Mouse (Mus musculus): Measurements from ENCODE around the gene Capn1. TPM values are rescaled to one million over a fixed set of nuclear protein-coding genes. Genes with fewer than 3 reads are reported as not detected.

Gene Capn1
- polyA plus RNA-seq, 1 experiment from 2014 or later: 2.4 TPM

GRCm38 (mm10) chr19:6056696-6057095 is 41.0 kb upstream of the Capn1 start:
- peak overlapping the region; percentile 87 for H3K4me2 ChIP-seq (ENCODE audit: low read length)
- H3K4me1 ChIP-seq (ENCODE audit: control insufficient read depth, insufficient read depth, low read length): peaks cover 9% of the 10 kb centered on the region
- H3K27ac ChIP-seq (replicated peaks; ENCODE audit: low read depth, low read length): no peak overlapping the region
- H3K9ac ChIP-seq (replicated peaks; ENCODE audit: low read length): peak overlapping the region; percentile 79
- peaks cover 48% of the 10 kb centered on the region for H3K36me3 ChIP-seq (ENCODE audit: control insufficient read depth, insufficient read depth, low read length)
- DNase-seq: no peak
- H3K27me3 ChIP-seq (ENCODE audit: control insufficient read depth, insufficient read depth, low read length): no peaks in the 10 kb centered on the region
- H3K9me3 ChIP-seq (ENCODE audit: control insufficient read depth, low read length): no peaks in the 10 kb centered on the region
- WGBS: 62% methylated on average over 4 of the region's 4 CpGs
- no peak for ATAC-seq (ENCODE audit: low FRiP score, low TSS enrichment)
- H3K4me3 ChIP-seq (replicated peaks; ENCODE audit: low read depth, low read length): peak overlapping the region; percentile 81

- no peak for ATAC-seq (ENCODE audit: low FRiP score, low TSS enrichment)
- 91% methylated on average over 5 of the region's 5 CpGs for WGBS
- peaks cover 66% of the 10 kb centered on the region for H3K36me3 ChIP-seq (ENCODE audit: control insufficient read depth, insufficient read depth, low read length)
Observed at GRCm38 (mm10) chr19:6054296-6054695, 38.6 kb upstream of the Capn1 start.

GRCm38 (mm10) chr19:6052516-6052915 is 36.8 kb upstream of the Capn1 start:
- peaks cover 14% of the 10 kb centered on the region for H3K4me1 ChIP-seq (ENCODE audit: control insufficient read depth, insufficient read depth, low read length)
- WGBS: 88% methylated on average over 7 of the region's 7 CpGs
- H3K4me2 ChIP-seq (ENCODE audit: low read length): no peak overlapping the region
- no peak overlapping the region for H3K9ac ChIP-seq (replicated peaks; ENCODE audit: low read length)
- ATAC-seq (ENCODE audit: low FRiP score, low TSS enrichment): no peak
- no peaks in the 10 kb centered on the region for H3K27me3 ChIP-seq (ENCODE audit: control insufficient read depth, insufficient read depth, low read length)
- DNase-seq: no peak
- H3K9me3 ChIP-seq (ENCODE audit: control insufficient read depth, low read length): no peaks in the 10 kb centered on the region
- H3K27ac ChIP-seq (replicated peaks; ENCODE audit: low read depth, low read length): no peak overlapping the region
- H3K36me3 ChIP-seq (ENCODE audit: control insufficient read depth, insufficient read depth, low read length): peaks cover 77% of the 10 kb centered on the region
- H3K4me3 ChIP-seq (replicated peaks; ENCODE audit: low read depth, low read length): no peak overlapping the region

More at GRCm38 (mm10) chr19:6054296-6054695, 38.6 kb upstream of the Capn1 start:
- H3K4me3 ChIP-seq (replicated peaks; ENCODE audit: low read depth, low read length): no peak overlapping the region
- H3K4me1 ChIP-seq (ENCODE audit: control insufficient read depth, insufficient read depth, low read length): peaks cover 9% of the 10 kb centered on the region
- no peaks in the 10 kb centered on the region for H3K27me3 ChIP-seq (ENCODE audit: control insufficient read depth, insufficient read depth, low read length)
- H3K9ac ChIP-seq (replicated peaks; ENCODE audit: low read length): no peak overlapping the region
- DNase-seq: no peak
- H3K9me3 ChIP-seq (ENCODE audit: control insufficient read depth, low read length): no peaks in the 10 kb centered on the region
- no peak overlapping the region for H3K27ac ChIP-seq (replicated peaks; ENCODE audit: low read depth, low read length)
- no peak overlapping the region for H3K4me2 ChIP-seq (ENCODE audit: low read length)

GRCm38 (mm10) chr19:6048681-6049410 is 33.1 kb upstream of the Capn1 start:
- no peak for ATAC-seq (ENCODE audit: low FRiP score, low TSS enrichment)
- H3K27me3 ChIP-seq (ENCODE audit: control insufficient read depth, insufficient read depth, low read length): no peaks in the 10 kb centered on the region
- no peaks in the 10 kb centered on the region for H3K9me3 ChIP-seq (ENCODE audit: control insufficient read depth, low read length)
- H3K27ac ChIP-seq (replicated peaks; ENCODE audit: low read depth, low read length): no peak overlapping the region
- H3K9ac ChIP-seq (replicated peaks; ENCODE audit: low read length): no peak overlapping the region
- peaks cover 58% of the 10 kb centered on the region for H3K36me3 ChIP-seq (ENCODE audit: control insufficient read depth, insufficient read depth, low read length)
- H3K4me3 ChIP-seq (replicated peaks; ENCODE audit: low read depth, low read length): no peak overlapping the region
- H3K4me2 ChIP-seq (ENCODE audit: low read length): no peak overlapping the region
- no peak for DNase-seq
- WGBS: 91% methylated on average over 11 of the region's 11 CpGs
- peaks cover 18% of the 10 kb centered on the region for H3K4me1 ChIP-seq (ENCODE audit: control insufficient read depth, insufficient read depth, low read length)

DNA sequence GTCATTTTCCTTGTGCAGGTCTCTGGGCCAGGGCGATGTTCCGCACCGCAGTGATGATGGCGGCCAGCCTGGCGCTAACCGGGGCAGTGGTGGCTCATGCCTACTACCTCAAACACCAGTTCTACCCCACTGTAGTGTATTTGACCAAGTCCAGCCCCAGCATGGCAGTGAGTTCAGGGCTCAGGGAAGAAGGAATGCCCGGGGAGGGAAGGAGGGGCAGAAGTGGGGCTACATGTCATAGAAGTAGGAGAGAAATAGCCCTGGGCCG is 32.1 kb upstream of the Capn1 start:
- Histone ChIP-seq H3K27ac (replicated peaks; ENCODE audit: low read depth, low read length) (no peak overlapping the region), H3K4me1 (ENCODE audit: control insufficient read depth, insufficient read depth, low read length) (peaks cover 18% of the 10 kb centered on the region), H3K4me2 (ENCODE audit: low read length) (peak overlapping the region; percentile 97), H3K9me3 (ENCODE audit: control insufficient read depth, low read length) (no peaks in the 10 kb centered on the region), H3K4me3 (replicated peaks; ENCODE audit: low read depth, low read length) (peak overlapping the region; percentile 88), H3K36me3 (ENCODE audit: control insufficient read depth, insufficient read depth, low read length) (peaks cover 48% of the 10 kb centered on the region), H3K9ac (replicated peaks; ENCODE audit: low read length) (peak overlapping the region; percentile 86; the same call in 1 of the 2 replicates), H3K27me3 (ENCODE audit: control insufficient read depth, insufficient read depth, low read length) (no peaks in the 10 kb centered on the region)
- DNase-seq (no peak), ATAC-seq (ENCODE audit: low FRiP score, low TSS enrichment) (no peak)
- whole genome bisulfite sequencing: 85% methylated on average over 8 of the region's 8 CpGs

DNA sequence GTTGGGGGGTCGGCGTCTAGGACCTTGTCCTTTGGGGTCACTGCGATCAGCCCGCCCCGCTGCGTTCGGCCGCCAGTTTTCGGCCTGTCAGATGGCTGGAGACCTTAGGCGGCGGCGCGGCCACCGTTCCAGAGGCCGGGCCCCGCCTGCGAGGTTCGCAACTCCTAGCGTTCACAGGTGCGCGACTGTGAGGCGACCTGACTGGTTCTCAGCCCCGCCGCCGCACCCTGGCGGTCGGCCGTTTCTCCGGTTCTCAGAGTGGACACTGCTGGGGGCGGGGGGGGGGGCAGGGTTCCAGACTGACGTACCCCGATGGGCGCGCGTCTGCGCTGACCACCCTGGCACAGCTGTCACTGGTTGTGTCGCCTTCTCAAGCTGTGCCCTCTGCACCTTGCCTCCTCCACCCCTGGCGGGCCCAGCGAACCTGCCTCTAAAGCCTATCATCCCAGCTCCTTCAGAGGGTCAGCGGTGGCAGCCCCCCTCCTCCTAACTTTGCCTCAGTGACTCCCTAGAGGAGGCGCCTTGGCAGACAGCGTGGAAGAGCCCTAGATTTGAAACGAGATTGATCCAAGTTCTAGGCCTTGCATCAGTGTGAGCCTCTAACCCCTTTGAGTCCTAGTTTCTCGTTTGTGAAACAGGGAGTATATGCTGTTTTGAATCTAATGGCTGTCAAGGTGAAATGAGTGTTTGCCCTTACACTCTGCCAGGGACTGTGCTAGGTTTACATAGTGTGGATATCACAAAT is 31.6 kb upstream of the Capn1 start:
- H3K4me3 ChIP-seq (replicated peaks; ENCODE audit: low read depth, low read length): peak overlapping the region; percentile 88
- H3K9ac ChIP-seq (replicated peaks; ENCODE audit: low read length): peak overlapping the region; percentile 86
- no peaks in the 10 kb centered on the region for H3K27me3 ChIP-seq (ENCODE audit: control insufficient read depth, insufficient read depth, low read length)
- peaks cover 43% of the 10 kb centered on the region for H3K36me3 ChIP-seq (ENCODE audit: control insufficient read depth, insufficient read depth, low read length)
- no peak for DNase-seq
- H3K4me1 ChIP-seq (ENCODE audit: control insufficient read depth, insufficient read depth, low read length): peaks cover 18% of the 10 kb centered on the region
- peak; percentile 14 for ATAC-seq (ENCODE audit: low FRiP score, low TSS enrichment)
- peak overlapping the region; percentile 99 for H3K27ac ChIP-seq (replicated peaks; ENCODE audit: low read depth, low read length)
- WGBS: 2% methylated on average over 44 of the region's 44 CpGs
- no peaks in the 10 kb centered on the region for H3K9me3 ChIP-seq (ENCODE audit: control insufficient read depth, low read length)
- peak overlapping the region; percentile 97 for H3K4me2 ChIP-seq (ENCODE audit: low read length)

- Histone ChIP-seq H3K27ac (replicated peaks; ENCODE audit: low read depth, low read length) (peak within 1 kb of the TSS; percentile 99), H3K36me3 (ENCODE audit: control insufficient read depth, insufficient read depth, low read length) (peaks cover 35% of the 10 kb centered on the region), H3K4me3 (replicated peaks; ENCODE audit: low read depth, low read length) (peak within 1 kb of the TSS; percentile 88), H3K27me3 (ENCODE audit: control insufficient read depth, insufficient read depth, low read length) (no peaks in the 10 kb centered on the region), H3K4me2 (ENCODE audit: low read length) (peak within 1 kb of the TSS; percentile 97), H3K9me3 (ENCODE audit: control insufficient read depth, low read length) (no peaks in the 10 kb centered on the region), H3K4me1 (ENCODE audit: control insufficient read depth, insufficient read depth, low read length) (peaks cover 18% of the 10 kb centered on the region), H3K9ac (replicated peaks; ENCODE audit: low read length) (peak within 1 kb of the TSS; percentile 86)
- DNase-seq: peak; percentile 96
- peak; percentile 89 for ATAC-seq (ENCODE audit: low FRiP score, low TSS enrichment)
- WGBS: under 1% methylated on average over 65 of the region's 65 CpGs
Observed at GRCm38 (mm10) chr19:6046294-6047153, 30.8 kb upstream of the Capn1 start, which contains the start of gene Syvn1. Syvn1 (plus strand) TSS chr19:6046576.

GRCm38 (mm10) chr19:6045366-6046293 is 29.9 kb upstream of the Capn1 start:
- H3K9me3 ChIP-seq (ENCODE audit: control insufficient read depth, low read length): no peaks in the 10 kb centered on the region
- 22% methylated on average over 20 of the region's 20 CpGs for WGBS
- peak overlapping the region; percentile 97 for H3K4me2 ChIP-seq (ENCODE audit: low read length)
- H3K9ac ChIP-seq (replicated peaks; ENCODE audit: low read length): peak overlapping the region; percentile 86
- peaks cover 26% of the 10 kb centered on the region for H3K36me3 ChIP-seq (ENCODE audit: control insufficient read depth, insufficient read depth, low read length)
- H3K27ac ChIP-seq (replicated peaks; ENCODE audit: low read depth, low read length): peak overlapping the region; percentile 99
- H3K4me3 ChIP-seq (replicated peaks; ENCODE audit: low read depth, low read length): peak overlapping the region; percentile 88
- H3K27me3 ChIP-seq (ENCODE audit: control insufficient read depth, insufficient read depth, low read length): no peaks in the 10 kb centered on the region
- ATAC-seq (ENCODE audit: low FRiP score, low TSS enrichment): peak; percentile 22
- peak; percentile 31 for DNase-seq
- H3K4me1 ChIP-seq (ENCODE audit: control insufficient read depth, insufficient read depth, low read length): peaks cover 18% of the 10 kb centered on the region
